Mouse (Mus musculus) thymus, adult 2 months (tissue): ENCODE data around the gene Wls. TPM values are rescaled to one million over a fixed set of nuclear protein-coding genes. Genes with fewer than 3 reads are reported as not detected.

Source experiments
- DNase-seq: peaks from one replicate; pipeline ENCODE4 v3.0.0; 2021
- H3K27ac ChIP-seq: fragments of 200-500 bp; 2 replicates; pipeline ENCODE4 v1.5.1; 2012; ENCODE audit warnings: low read length, control low read depth; ENCODE audit not compliant: control insufficient read depth, insufficient read depth
- H3K27me3 ChIP-seq: fragments of 200-500 bp; 2 replicates; pipeline ENCODE4 v1.6.1; 2012; ENCODE audit warnings: mild to moderate bottlenecking, low read length, moderate library complexity, mixed read lengths; ENCODE audit not compliant: control insufficient read depth, insufficient read depth
- H3K36me3 ChIP-seq: fragments of 200-500 bp; 2 replicates; pipeline ENCODE4 v1.6.1; 2012; ENCODE audit warnings: mild to moderate bottlenecking, low read length, moderate library complexity; ENCODE audit not compliant: control insufficient read depth, insufficient read depth
- H3K4me1 ChIP-seq: fragments of 200-500 bp; replicated peaks from 2 replicates; pipeline ENCODE4 v1.6.1; 2012; ENCODE audit warnings: low read length; ENCODE audit not compliant: control insufficient read depth, insufficient read depth
- H3K4me3 ChIP-seq: fragments of 200-500 bp; 2 replicates; pipeline ENCODE4 v1.5.1; 2012; ENCODE audit warnings: mild to moderate bottlenecking, low read length, control low read depth, moderate library complexity; ENCODE audit not compliant: control insufficient read depth, insufficient read depth
- CTCF ChIP-seq: fragments of 200-500 bp; IDR thresholded peaks from 2 replicates; pipeline ENCODE4 v1.5.1; 2012; ENCODE audit warnings: mild to moderate bottlenecking, control low read depth, low read length, moderate library complexity, borderline replicate concordance; ENCODE audit not compliant: control insufficient read depth, poor library complexity, insufficient read depth; ENCODE audit errors: extremely low read depth
- POLR2A ChIP-seq: fragments of 200-500 bp; IDR thresholded peaks from 2 replicates; pipeline ENCODE4 v1.6.1; 2012; ENCODE audit warnings: mild to moderate bottlenecking, low read length, control low read depth, moderate library complexity; ENCODE audit not compliant: control insufficient read depth, poor library complexity, insufficient read depth; ENCODE audit errors: extremely low read depth
- WGBS: fragments of 180-500 bp; shearing (Covaris S2); methylation state at CpG from one replicate; pipeline ENCODE4 v1.1.7; 2018; 5-methylcytosine and 5-hydroxymethylcytosine counted together
- polyA plus RNA-seq: library from polyadenylated mRNA; depleted of rRNA; stranded (reverse); fragments of >200 nt; gene quantifications from 2 replicates; pipeline ENCODE4 v1.2.3, GENCODE M21; 2012

The Wls gene
- polyA plus RNA-seq, 1 experiment = 26.1 TPM

DNA sequence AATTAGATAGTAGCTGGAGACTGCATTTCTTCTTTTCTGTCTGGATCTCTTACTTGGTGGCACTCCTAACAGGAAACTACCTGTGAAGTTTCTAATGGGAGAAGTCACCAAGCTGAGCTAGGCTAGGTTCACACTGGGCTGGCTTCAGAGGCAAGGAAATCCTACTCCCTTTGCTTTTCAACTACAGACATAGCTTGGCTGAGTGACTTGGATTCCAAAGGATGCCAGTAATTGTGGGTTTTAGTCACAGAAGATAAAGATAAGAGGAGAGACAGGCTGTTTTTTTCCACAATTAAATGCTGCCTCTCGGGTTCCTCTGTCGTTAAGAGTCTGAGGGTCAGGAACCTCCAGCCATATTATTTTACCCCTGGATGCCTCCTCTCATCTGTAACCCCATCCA, 43.9 kb downstream of the Wls start:
- H3K27me3 ChIP-seq = no peaks in the 10 kb centered on the region
- no peak overlapping the region for H3K4me3 ChIP-seq
- H3K4me1 ChIP-seq = no peaks in the 10 kb centered on the region
- TF ChIP-seq CTCF (no peak), POLR2A (no peak)
- WGBS = 89% methylated on average over 2 of the region's 2 CpGs
- no peak overlapping the region for H3K27ac ChIP-seq
- DNase-seq = no peak
- H3K36me3 ChIP-seq = no peaks in the 10 kb centered on the region

DNA sequence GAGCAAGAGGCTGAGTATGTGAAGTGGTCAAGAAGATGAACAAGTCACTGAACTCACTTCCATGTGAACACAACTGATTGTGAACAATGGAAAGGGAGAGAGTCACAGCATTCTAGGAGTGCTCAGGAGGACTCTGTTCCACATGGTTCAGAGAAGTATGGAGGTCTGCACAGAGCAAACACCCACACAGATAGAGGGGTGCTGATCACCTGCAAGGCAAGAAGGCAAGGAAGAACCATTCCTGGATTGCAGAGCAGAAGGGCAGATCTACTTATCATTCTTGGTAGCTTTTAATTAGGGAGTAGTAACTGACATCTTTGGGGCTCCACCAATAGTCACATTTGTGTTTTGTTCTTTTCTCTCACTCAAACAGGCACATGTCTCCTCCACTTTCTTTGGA, 45.3 kb downstream of the Wls start:
- no peak overlapping the region for H3K27ac ChIP-seq

DNA sequence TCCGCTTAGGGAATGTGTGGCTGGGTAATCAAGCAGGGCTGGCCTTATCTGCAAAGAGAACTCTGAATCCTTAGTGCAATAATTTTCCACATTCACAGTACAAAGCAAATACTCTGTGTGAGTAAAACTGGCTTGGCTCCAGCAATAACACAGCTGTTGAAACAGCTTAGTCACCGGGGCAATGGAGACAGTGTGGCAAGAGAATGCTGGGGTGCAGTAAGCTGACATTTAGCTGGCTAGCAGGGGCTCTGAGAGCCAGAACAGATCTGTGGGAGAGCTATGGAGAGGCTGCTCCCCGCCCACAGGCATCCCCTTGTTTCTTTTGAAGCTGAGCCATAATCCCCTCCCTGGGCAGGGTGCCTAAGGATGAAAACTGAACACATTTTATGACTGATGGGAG, 45.8 kb downstream of the Wls start:
- H3K4me3 ChIP-seq = no peak overlapping the region
- TF ChIP-seq POLR2A = no peak
- no peak for TF ChIP-seq CTCF
- H3K27ac ChIP-seq = no peak overlapping the region
- no peaks in the 10 kb centered on the region for H3K36me3 ChIP-seq
- no peaks in the 10 kb centered on the region for H3K4me1 ChIP-seq
- 49% methylated on average over 3 of the region's 3 CpGs for WGBS
- no peak for DNase-seq
- H3K27me3 ChIP-seq = no peaks in the 10 kb centered on the region

More for the DNA sequence above, 45.3 kb downstream of the Wls start:
- DNase-seq = no peak
- H3K27me3 ChIP-seq = no peaks in the 10 kb centered on the region
- H3K36me3 ChIP-seq = no peaks in the 10 kb centered on the region
- TF ChIP-seq POLR2A (no peak), CTCF (no peak)
- H3K4me1 ChIP-seq = no peaks in the 10 kb centered on the region
- no peak overlapping the region for H3K4me3 ChIP-seq

DNA sequence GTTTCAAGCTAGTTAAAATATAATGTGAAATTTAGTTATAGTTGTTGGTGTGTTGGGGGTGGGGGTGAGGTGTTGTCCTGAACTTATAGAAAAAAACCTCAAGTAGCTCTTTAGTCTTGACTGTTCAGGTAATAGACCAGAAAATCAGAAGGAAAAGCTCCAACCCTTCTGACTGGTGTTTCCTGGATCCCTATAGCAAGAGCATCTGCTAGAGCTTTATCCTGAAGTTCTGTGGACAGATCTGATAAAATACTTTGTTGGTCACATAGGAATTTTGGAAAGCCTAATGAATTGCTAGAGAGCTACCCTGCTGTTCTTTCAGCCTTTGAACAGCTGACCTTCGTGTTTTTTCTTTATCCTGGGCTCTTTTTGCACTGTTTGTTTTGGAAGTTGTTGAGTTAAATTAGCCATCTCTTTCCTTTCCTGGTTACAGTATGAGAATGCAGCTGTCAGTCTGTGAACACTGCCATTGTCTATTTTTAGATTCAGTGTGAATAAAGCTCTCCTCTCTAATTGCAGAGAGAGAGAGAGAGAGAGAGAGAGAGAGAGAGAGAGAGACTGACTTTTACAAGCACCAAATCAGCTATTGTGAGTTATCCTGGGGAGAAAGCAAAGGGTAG, 46.4 kb downstream of the Wls start:
- Histone ChIP-seq H3K27ac (no peak overlapping the region), H3K36me3 (no peaks in the 10 kb centered on the region), H3K27me3 (no peaks in the 10 kb centered on the region), H3K4me1 (0 out of 2 replicates have a peak, but pooled peaks cover 2% of the 10 kb centered on the region), H3K4me3 (no peak overlapping the region)
- DNase-seq = no peak
- no peak for TF ChIP-seq POLR2A
- TF ChIP-seq CTCF = no peak
- WGBS = 38% methylated on average over 1 of the region's 1 CpGs

DNA sequence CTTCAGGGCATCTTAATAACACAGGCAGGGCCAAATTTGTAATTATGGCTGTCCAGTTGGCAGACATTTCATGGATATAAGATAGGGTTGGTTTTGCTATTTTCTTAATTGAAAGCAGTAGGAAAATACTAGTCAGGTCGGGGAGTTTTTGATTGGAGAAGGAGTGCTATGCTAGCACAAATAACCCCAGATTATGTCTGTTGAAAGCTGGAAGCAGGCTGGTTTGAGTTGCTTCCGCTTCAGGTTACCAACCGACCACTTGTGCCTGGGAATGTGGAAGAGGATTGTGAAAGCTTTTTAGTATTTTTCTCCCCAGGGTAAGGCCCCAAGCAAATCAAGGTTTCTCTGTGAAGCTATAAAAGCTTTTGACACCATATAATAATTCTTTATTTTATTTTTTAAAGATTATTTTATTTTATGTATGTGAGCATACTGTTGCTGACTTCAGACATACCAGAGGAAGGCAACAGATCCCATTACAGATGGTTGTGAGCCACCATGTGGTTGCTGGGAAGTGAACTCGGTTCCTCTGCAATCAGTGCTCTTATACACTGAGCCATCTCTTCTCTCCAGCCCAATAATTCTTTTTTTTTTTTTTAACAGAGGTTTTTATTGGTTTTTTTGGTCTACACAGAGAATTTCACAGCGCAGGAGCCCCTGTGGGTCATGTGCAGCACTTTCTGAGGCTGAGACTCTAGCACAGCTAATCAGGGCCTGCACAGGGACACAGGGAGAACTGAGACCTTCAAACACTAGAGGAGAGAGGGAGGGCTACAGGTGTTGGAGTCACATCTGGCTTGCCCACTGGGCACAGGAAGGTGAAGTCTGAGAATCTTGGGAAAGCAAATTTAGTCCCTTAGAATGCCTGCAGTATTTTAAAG, 50.9 kb downstream of the Wls start:
- no peak for DNase-seq

DNA sequence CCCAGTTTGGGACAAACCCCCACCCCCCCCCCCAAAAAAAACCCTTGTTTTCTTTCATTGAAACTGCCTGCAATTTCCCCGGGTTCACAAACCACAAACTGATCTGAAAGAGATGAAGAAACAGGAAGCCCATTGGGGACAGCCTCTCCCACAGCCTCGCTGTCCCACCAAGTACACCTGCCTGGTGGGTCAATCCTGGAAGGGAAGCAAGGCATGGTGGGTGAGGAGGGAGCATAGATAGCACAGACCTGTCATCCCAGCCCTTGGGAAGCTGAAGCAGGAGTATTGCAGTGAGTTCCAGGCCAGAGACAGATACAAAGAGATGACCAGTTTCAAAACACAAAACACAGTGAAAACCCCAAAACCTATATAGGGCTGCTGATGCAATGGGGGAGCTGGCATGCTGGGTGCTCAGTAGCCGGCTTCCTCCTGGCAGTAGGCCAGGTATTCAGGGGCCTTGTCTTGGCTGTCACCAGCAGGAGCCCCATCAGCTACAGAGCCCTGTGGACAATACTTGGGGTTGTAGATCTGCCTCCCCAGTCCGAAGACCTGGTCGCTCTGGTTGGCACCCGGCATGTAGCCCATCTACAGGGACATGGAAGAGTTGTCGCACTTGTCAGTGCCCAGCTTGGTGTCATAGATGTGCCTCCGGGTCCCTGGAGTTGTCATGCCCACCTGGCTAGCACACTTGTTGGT, 51.7 kb downstream of the Wls start:
- DNase-seq = no peak
- whole genome bisulfite sequencing = 59% methylated on average over 8 of the region's 8 CpGs
- H3K27me3 ChIP-seq = no peaks in the 10 kb centered on the region
- TF ChIP-seq POLR2A (no peak), CTCF (no peak)
- peaks cover 9% of the 10 kb centered on the region for H3K4me1 ChIP-seq
- no peaks in the 10 kb centered on the region for H3K36me3 ChIP-seq
- H3K4me3 ChIP-seq = no peak overlapping the region
- no peak overlapping the region for H3K27ac ChIP-seq

More for the DNA sequence above, 50.9 kb downstream of the Wls start:
- H3K36me3 ChIP-seq = no peaks in the 10 kb centered on the region
- WGBS = 51% methylated on average over 5 of the region's 5 CpGs
- no peak overlapping the region for H3K27ac ChIP-seq
- no peak overlapping the region for H3K4me3 ChIP-seq
- H3K4me1 ChIP-seq = peaks cover 9% of the 10 kb centered on the region
- no peaks in the 10 kb centered on the region for H3K27me3 ChIP-seq
- TF ChIP-seq POLR2A (no peak), CTCF (no peak)
